ENCODE assay signal across 8 mouse cellular contexts in the genomic region with DNA sequence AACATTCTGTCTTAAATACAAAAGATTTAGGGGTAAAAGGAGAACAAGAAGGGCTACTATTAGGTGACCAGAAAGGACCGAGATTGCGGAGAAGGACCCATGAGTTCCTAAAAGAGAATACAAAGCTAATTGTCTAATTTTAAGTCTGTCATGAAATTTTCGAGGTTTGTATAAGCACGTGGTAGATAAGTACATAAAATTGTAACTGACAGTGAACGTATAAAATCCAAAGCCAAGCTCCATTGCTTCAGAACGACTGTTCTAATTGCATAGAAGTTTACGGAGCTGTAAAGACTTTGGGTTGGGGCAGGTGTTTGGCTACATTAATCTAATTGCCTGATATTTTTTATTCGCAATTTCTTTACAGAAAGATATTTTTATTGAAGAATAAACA. TPM values are rescaled to one million over a fixed set of nuclear protein-coding genes. Genes with fewer than 3 reads are reported as not detected.
DNase-seq lines count a peak whose midpoint lies in the region; ATAC-seq lines count a peak whose summit lies in the region.

A gene (plus strand): TSS at position 276 of the 394 bp plus-strand sequence.

- 13% methylated on average over 8 of the region's 8 CpGs for WGBS in kidney, embryonic 16.5 days
- 11% methylated on average over 8 of the region's 8 CpGs for WGBS in midbrain, embryonic 13.5 days

- H3K4me1 ChIP-seq in kidney, embryonic 16.5 days (ENCODE audit: insufficient read depth, low read length), result peaks cover 17% of the 10 kb centered on the region
- peaks cover 16% of the 10 kb centered on the region for H3K4me1 ChIP-seq in midbrain, embryonic 13.5 days (replicated peaks)

- H3K9ac ChIP-seq in kidney, embryonic 16.5 days (replicated peaks; ENCODE audit: low read length), result peak within 1 kb of the TSS; percentile 100
- peak within 1 kb of the TSS; percentile 98 for H3K9ac ChIP-seq in midbrain, embryonic 13.5 days (replicated peaks)

- no peak for DNase-seq in kidney, adult 9 months
- no peak for DNase-seq in adrenal gland, adult 2 months
- no peak for DNase-seq in gonadal fat pad, adult 2 months (ENCODE audit: low read depth)
- DNase-seq in layer of hippocampus, postnatal 10 days (ENCODE audit: low spot score in 2 of 2), result no peak
- DNase-seq in T-cell, adult 2 months (ENCODE audit: low spot score), result no peak
- DNase-seq in right cerebral cortex, postnatal 10 days (ENCODE audit: low spot score in 2 of 2), result no peak

- peak within 1 kb of the TSS; percentile 91 for H3K4me3 ChIP-seq in kidney, embryonic 16.5 days (ENCODE audit: low read length)
- peak within 1 kb of the TSS; percentile 87 for H3K4me3 ChIP-seq in midbrain, embryonic 13.5 days (replicated peaks)

- ATAC-seq in kidney, embryonic 16.5 days (ENCODE audit: low FRiP score, low TSS enrichment), result 0 out of 2 replicates have a peak, but pooled peaks have one; percentile 9
- peak; percentile 18; the same call in 1 of the 2 replicates for ATAC-seq in midbrain, embryonic 13.5 days

- peak within 1 kb of the TSS; percentile 96 for H3K27ac ChIP-seq in kidney, embryonic 16.5 days (ENCODE audit: low read length)
- H3K27ac ChIP-seq in midbrain, embryonic 13.5 days, result peak within 1 kb of the TSS; percentile 96

- no peaks in the 10 kb centered on the region for H3K27me3 ChIP-seq in kidney, embryonic 16.5 days (ENCODE audit: insufficient read depth, low read length)
- H3K27me3 ChIP-seq in midbrain, embryonic 13.5 days, result peaks cover 8% of the 10 kb centered on the region; the same call in 1 of the 2 replicates

- peak within 1 kb of the TSS; percentile 63 for H3K4me2 ChIP-seq in kidney, embryonic 16.5 days (replicated peaks; ENCODE audit: low read depth, low read length)
- H3K4me2 ChIP-seq in midbrain, embryonic 13.5 days (replicated peaks), result peak within 1 kb of the TSS; percentile 63

- H3K36me3 ChIP-seq in kidney, embryonic 16.5 days (ENCODE audit: insufficient read depth, low read length), result no peaks in the 10 kb centered on the region
- H3K36me3 ChIP-seq in midbrain, embryonic 13.5 days, result no peaks in the 10 kb centered on the region

- no peaks in the 10 kb centered on the region for H3K9me3 ChIP-seq in kidney, embryonic 16.5 days (ENCODE audit: low read length)
- H3K9me3 ChIP-seq in midbrain, embryonic 13.5 days, result no peaks in the 10 kb centered on the region

RNA-seq across cellular contexts. Expression of the gene that starts here (rescaled TPM):
- 33.8 and 45.4 TPM in 2 replicates for polyA plus RNA-seq in kidney, embryonic 16.5 days (2015; fragmentation: Nextera tagmentation; extraction: Ambion mirVana)
- total RNA-seq in adrenal gland, adult 2 months (2021), result 10 to 100 TPM; 21.3 to 21.7 TPM
- 7.9 and 8.8 TPM in 2 replicates for polyA plus RNA-seq in adrenal gland, adult 2 months (2012; rRNA removed)
- polyA plus RNA-seq in gonadal fat pad, adult 2 months (2012; rRNA removed), result 15.9 and 20.0 TPM in 2 replicates
- total RNA-seq in layer of hippocampus, postnatal 10 days (2021), result 10 to 100 TPM; 26.2 to 30.3 TPM
- 43.0 and 51.0 TPM in 2 replicates for polyA plus RNA-seq in midbrain, embryonic 13.5 days (2015; fragmentation: Nextera tagmentation; extraction: Ambion mirVana)
